Mouse (Mus musculus) brain, adult 2 months (tissue): Measurements from ENCODE around the gene Tpr.
A peak's percentile ranks its signal among the peaks of the same experiment; 100 is the strongest.

Experiments used
- DNase-seq: peaks from one replicate; pipeline ENCODE4 v3.0.0; 2011; ENCODE audit warnings: low read depth, low spot score

Gene Tpr

GRCm38 (mm10) chr1:150460595-150460994, 68.0 kb downstream of the Tpr start:
- no peak for DNase-seq

- DNase-seq, result no peak
Observed at GRCm38 (mm10) chr1:150463068-150463467, 70.4 kb downstream of the Tpr start.

- DNase-seq, result no peak
Observed at GRCm38 (mm10) chr1:150463691-150464090, 71.1 kb downstream of the Tpr start.

- no peak for DNase-seq
Observed at GRCm38 (mm10) chr1:150465364-150465763, 72.7 kb downstream of the Tpr start.

GRCm38 (mm10) chr1:150466132-150466531, 73.5 kb downstream of the Tpr start, which contains the start of gene Prg4:
Gene Prg4, minus strand, starts transcription at chr1:150466165.
- no peak for DNase-seq

- DNase-seq, result no peak
Observed at GRCm38 (mm10) chr1:150469992-150470391, 77.4 kb downstream of the Tpr start.

- peak; percentile 61 for DNase-seq
Observed at GRCm38 (mm10) chr1:150472525-150472924, 79.9 kb downstream of the Tpr start.

GRCm38 (mm10) chr1:150480674-150481073, 88.0 kb downstream of the Tpr start:
- DNase-seq, result no peak

- DNase-seq, result peak; percentile 72
Observed at GRCm38 (mm10) chr1:150489148-150489547, 96.5 kb downstream of the Tpr start.

GRCm38 (mm10) chr1:150496626-150497302, 104.1 kb downstream of the Tpr start:
- DNase-seq, result no peak

- peak; percentile 57 for DNase-seq
Observed at GRCm38 (mm10) chr1:150497690-150498089, 105.1 kb downstream of the Tpr start.

- no peak for DNase-seq
Observed at GRCm38 (mm10) chr1:150498177-150498576, 105.5 kb downstream of the Tpr start.
